Mouse (Mus musculus) thymus, adult 18-20 months (tissue): ENCODE results near the gene Akp3.

Experiments used
- DNase-seq, 2 experiments: peaks; one replicate each; pipeline ENCODE4 v3.0.0; 2022; ENCODE audit warnings: mixed read lengths in 2 of 2

The Akp3 gene

DNA sequence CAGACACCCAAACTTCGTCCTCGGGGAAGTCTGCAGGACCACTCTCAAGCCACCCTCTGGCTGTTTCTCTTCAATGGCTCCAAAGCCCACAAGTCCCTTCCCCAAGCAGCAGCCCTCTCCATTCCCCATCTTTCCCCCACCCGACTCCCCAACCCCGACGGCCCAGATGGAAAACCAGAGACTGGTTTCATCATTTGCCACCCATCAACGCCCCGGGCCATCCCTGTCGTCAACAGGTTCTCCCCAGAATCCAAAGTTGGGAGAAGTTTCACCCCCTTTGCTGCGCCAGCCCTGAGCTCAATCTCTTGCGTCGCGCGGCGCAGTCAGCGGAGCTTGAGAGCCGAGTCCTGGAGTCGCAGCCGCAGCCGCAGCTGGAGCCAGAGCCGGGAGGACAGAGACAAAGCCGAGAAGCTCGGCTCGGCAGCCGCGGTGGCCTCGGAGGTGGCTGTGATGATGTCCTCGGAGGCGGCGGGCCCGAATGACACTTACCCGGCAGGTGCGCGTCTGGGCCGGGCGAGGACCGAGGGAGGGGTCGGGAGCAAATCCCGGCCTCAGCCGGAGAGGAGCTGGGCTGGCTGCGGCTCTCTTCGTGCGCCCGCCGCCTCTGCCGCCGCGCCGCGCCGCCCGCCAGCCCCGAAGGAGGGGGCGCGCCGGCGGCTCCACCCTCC is 30.9 kb downstream of the Akp3 start:
- DNase-seq = no peak

DNA sequence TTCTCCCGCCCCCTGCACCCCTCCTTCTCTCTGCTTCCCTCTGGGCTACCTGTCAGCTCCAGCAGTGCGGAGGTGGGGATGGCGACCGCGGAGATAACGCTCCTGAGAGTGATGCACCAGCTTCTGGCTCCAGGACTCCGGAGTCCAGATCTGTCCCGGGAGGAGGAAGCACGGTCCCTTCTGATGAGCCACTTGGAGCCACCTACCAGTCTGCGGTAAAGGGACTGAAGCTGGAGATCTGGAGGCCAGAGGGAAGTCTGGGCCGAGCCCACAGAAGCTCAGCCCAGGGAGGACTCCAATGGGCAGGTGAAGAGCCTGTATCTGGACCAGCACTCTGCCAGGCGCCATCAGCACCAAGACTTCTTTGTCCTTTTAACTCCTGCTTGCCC is 31.4 kb downstream of the Akp3 start, which contains the start of gene Ecel1:
Ecel1 (minus strand) TSS at position 323 of the 389 bp plus-strand sequence.
- DNase-seq = no peak

DNA sequence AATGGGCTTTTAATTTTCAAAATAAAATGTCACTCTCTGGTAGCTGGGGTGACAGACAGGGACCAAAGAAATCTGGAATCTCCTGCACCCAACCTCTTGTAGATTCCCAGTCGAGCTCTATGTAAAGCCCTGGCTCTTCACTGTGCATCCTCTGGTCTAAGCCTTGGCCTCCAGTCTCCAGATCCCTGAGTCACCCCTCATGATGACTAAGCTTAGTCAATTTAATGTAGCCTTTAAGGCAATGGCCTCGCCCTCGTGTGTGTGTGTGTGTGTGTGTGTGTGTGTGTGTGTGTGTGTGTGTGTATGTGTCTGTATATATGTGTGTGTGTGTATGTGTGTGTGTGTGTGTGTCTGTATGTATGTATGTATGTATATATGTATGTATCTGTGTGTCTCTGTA is 34.6 kb downstream of the Akp3 start:
- DNase-seq = no peak

DNA sequence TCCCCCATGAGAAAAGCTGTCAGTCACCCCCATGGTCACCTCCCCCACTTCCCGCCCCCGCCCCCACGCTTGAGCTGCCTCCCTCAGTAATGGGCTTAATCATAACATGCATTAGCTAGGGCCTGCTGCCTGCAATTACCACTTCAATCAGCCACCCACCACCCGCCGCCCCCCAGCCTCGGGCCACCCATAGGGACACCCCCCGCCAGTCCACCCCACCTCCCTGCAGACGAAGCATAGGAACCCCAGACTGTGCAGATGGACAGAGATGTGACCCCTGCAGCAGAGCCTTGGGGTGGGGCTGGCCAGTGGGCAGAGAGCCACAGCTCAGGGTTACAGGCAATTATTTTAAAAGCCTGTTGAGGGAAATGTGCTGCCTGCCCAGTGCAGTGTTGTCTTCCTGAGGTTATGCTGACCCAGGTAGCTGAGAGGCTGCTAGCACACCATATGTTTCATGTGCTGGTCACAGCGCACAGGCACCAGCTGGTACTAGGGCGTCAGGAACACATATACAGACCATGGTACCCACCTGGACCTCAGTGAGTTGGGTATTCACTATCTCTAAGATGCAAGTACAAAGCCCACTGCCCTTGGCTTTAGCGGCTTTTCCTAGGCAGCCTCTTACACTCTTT is 39.5 kb downstream of the Akp3 start:
- DNase-seq = no peak

DNA sequence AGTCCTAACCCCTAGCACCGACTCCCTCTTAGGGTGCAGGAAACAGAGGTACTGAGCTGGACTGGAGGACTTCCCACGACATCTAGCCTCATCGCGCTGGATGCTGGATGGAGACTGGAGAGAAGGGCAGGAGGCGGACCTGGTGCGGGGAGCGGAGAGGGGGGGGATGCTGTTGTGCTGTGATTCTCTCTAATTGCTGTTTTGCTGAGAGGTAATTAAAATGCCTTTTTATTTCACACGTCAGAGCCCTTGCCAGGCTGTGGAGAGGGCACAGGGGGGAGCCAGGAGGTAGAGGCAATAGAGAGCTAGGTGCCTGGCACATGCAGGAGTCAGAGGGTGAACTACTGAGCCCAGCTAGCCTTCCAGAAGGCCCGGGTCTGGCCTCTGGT is 40.0 kb downstream of the Akp3 start:
- no peak for DNase-seq

DNA sequence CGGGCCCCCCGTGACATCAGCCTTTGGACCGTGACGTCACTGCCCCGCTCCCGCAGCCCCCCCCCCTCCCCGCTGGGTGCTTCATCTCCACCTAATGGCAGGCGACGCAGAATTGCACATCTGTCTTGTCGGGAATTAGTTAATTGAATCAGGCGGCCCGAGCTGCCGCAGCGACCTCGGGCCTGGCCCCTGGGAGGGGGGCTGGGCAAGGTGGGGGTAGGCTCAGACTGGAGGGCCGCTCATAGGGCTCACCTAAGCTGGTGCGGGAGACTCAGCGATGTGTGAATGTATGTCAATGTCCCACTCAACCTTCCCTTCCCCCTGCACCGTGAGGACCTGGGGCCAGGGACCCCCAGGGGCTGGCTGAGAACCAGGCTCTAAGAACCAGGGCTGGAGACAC is 45.7 kb downstream of the Akp3 start:
- DNase-seq = no peak

DNA sequence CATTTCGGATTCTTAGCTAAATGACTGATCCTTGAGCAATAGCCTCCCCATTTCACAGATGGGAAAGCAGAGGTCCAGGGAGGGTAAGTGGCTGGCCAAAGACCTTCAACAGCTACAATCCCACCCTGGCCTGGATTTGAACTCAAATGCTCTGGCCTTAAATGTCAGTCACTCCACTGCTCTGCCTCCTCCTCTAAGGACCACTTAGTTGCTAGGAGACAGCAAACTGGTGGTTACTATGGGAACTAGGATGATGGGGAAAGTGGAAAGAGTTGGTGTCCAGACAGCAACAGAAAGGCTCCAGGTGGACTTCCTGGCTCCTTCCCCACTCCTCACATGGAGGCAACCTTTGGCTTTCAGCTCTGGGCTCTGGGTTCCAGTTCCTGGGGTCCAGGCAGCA is 46.5 kb downstream of the Akp3 start:
- no peak for DNase-seq

DNA sequence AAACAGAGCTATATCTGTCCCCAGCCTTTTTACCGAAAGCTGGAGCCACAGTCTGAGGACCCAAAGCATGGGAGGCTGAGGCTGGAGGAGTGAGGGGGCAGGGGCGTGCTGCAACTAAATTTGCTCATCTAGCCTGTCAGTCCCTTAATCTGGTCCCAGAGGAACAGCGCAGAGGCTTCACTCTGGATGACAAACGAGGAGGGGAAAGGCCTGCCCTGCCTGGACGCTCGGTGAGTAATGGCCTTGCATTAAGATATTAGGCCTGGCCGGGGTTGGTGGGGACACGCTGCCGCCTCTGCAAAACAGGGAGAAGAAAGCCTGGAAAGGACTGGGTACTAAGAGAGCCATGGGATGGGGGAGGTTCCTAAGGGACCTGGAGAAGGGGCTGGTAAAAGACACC is 47.5 kb downstream of the Akp3 start:
- no peak for DNase-seq

DNA sequence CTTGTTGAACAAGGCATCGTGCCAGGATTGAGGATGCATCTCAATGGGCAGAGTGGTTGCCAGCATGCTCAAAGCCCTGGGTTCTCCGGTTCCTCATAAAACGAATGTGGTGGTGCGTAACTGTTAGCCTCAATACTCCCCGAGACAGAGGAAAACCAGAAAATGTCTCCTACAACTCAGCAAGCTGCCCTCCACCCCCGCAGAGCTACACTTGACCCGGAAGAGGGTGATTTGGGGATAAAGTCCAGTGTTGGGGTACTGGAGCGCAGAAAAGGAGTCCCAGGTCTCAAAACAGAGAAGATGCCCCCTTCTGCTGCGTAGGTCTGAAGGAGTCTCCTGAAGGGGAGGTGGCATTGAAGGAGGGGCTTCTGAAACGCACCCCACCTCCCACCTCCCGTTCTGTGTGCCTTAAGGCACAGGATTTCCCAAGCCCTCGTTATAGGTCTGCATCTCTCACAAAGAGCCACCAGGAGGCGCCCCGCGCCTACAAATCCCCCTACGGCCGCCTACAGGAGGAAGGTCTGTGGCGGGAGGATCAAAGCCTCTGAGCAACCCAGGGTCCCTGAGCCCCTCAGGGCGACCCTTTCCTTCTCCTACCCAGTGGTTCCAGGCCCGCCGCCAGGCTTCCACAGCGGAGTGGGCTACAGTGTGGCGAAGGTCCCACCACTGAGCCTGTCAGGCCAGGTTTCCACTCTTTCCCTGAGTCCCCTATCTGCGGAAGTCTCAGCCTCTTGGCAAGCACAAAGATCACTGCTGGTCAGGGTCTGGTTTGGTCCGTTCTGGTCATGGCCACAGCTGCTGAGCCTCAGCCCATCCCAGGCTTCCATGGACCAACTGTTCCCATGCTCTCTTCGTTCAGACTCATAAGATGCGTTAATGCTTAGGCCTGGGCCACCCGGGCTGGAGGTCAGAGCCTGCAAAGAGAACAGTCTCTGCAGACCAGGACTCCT is 49.5 kb downstream of the Akp3 start:
- DNase-seq = peak; percentile 28 to 41

DNA sequence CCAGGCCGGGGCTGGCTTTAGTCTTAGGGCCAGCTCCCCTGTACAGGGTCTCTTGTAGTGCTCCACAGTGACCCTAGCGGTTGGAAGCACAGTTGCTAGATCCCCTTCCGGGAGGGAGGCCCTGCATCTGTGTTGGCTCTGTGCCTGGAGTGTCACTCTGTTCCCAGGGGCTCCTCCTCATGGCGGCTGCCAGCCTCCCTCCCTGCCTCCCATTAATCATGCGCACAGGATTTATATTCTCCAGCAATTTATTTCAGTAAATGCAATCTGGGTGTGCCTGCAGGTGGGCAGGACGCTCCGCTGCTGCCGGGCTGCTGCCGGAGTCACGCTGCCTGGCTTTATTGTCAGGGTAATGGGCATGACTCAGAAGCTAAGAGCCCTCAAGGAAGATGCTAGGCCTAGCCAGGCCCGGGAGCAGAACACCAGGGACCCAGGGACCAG is 51.1 kb downstream of the Akp3 start:
- DNase-seq = no peak
